Mouse (Mus musculus): ENCODE results near the gene Lsm2.
"Not testable (repeated sequence)": the region's sequence is repeated elsewhere in the genome, so short reads cannot be mapped to it uniquely, and the experiment has no call there.

Lsm2 gene

DNA sequence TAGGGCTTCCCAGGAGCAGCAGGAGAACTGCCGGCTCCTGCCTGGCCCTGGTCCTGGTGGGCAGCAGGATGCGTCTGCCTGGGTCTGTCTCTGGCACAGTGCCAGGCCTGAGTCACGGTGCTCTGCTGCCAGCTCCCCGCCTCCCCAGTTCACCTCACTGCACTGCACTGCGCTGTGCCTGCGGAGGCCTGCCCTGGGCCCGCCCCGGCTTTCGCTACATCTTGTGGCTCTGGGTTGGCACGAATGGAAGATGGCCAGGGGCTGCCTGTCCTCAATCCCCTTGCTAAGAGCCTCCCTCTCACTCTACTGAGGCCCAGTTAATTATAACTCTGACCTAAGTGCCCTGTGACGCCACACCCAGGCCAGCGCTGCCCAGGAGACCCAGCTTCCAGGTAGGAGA lies 34.7 kb downstream of the Lsm2 start, which contains the start of gene Vwa7:
Gene Vwa7, plus strand, starts transcription at position 204 of the 400 bp plus-strand sequence.
- DNase-seq, result no peak

DNA sequence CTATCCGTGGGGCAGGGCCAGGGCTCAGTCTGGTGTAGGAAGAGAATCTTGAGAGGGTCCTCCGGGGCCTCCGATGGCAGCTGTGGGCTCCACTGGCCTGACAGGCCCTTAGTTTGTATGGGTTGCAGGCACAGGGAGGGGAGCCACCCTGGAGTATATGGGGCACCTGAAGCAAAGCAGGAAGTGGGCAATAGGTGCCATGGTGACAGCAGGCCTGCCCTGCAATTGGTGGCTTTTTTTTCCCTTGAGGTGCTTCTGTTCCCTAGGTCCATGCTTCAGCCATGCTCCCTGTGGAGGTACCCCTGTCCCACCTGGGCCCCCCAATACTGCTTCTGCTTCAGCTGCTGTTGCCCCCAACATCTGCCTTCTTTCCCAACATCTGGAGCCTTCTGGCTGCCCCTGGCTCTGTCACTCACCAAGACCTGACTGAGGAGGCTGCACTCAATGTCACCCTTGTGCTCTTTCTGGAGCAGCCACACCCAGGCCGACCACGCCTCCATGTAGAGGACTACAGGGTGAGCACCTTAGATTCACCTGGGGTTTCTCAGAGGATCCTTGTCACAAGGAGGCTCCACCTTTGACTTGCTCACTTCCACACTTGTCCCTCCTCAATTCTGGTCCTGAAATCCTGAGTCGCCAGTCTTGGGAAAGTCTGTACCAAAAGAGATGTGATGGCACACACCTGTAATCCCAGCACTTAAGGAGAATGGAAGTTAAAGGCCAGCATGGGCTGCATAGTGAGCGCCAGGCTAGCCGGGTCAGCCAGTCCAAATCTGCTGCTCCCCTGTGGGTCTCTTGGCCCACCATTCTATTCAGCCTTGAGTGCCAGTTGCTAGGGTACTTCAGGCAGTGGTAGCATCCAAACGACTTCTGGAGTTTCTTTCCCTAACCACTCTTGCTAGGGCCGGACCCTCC lies 35.4 kb downstream of the Lsm2 start:
- no peak for DNase-seq

DNA sequence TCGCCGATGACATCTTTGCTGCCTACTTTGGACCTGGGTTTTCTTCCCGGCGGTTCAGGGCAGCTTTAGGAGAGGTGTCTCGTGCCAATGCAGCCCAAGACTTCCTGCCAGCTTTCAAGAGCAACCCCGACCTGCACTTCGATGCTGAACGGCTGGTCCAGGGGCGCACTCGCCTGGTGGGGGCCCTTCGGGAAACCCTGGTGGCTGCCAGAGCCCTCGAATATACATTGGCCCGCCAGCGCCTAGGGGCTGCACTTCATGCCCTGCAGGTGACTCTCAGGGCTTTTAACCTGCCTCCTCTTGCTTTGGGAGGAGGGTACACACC lies 36.0 kb downstream of the Lsm2 start:
- DNase-seq, result no peak

DNA sequence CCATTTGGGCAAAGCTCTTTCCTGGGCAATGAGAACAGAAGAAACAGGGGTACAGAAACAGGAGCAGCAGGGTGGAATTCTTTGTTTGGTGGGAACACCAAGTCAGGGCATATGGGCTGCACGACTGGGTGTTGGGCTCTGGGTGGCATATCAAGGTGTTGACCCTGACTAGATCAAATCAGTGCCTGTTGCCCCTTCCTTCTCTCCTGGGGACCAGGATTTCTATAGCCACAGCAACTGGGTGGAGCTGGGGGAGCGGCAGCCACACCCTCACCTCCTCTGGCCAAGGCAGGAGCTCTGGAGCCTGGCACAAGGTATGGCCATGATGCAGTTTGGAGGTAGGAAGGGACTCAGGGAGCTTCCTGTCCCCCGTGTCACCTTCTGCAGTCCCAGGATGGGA lies 36.5 kb downstream of the Lsm2 start:
- DNase-seq, result no peak

DNA sequence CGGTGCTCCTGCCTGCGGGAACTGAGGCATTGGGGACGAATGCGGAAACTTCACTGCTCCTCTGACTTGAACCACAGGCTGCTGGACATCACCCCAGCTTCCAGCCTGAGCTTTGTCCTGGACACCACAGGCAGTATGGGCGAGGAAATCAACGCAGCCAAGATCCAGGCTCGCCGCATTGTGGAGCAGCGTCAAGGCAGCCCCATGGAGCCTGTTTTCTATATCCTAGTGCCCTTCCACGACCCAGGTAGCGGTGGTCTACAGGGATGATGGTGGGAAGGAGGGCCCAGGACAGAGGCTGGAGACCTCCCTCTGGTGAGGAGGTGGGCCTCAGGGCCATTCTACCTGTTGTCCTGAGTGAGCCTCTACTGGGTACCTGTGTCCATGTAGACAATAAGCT lies 38.2 kb downstream of the Lsm2 start:
- DNase-seq, result no peak

DNA sequence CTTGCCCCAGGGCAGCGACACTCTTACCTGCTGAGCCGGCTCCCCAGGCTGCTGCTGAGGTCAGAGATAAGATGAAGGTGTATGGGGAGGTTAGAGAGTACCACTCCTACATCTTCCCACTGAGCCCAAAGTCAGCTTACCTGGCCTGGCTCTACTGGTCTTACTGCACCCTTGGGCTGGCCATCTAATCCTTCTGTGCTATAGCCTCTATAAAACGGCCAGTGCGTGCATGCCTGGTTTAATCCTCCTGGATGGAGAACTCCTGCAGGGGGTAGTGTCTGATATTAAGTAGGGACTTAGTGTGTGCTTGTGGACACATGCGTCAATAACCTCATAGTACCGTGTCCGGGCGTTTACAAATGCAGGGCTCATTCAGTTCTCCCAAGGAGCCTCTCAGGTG lies 38.9 kb downstream of the Lsm2 start:
- no peak for DNase-seq

DNA sequence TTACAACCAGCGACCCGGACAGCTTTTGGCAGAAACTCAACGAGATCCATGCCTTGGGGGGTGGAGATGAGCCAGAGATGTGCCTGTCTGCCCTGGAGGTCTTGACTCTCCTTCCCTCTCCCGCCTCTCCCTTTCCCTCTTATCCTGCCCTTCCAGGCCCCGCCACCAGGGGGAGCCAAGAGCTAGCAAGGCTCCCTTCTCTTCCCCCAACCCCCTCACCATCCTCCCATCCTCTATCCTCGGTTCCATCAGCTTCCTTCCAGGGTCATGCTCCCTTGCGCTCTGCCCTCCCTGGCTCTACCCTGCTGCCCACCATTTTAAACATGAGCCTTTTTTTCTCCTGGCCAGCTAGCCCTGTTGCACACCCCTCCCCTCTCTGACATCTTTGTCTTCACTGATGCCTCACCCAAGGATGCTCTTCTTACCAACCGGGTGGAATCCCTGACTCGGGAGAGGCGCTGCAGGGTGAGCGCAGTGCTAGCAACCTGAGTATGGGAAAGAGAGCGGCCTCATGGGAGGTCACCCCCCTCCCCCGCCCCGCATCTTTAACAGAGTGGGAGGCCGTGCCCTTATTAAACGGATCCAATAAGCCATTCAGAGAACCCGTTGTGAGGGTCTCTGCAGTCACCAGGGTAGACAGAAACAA lies 39.6 kb downstream of the Lsm2 start:
- DNase-seq, result peak; percentile 83

DNA sequence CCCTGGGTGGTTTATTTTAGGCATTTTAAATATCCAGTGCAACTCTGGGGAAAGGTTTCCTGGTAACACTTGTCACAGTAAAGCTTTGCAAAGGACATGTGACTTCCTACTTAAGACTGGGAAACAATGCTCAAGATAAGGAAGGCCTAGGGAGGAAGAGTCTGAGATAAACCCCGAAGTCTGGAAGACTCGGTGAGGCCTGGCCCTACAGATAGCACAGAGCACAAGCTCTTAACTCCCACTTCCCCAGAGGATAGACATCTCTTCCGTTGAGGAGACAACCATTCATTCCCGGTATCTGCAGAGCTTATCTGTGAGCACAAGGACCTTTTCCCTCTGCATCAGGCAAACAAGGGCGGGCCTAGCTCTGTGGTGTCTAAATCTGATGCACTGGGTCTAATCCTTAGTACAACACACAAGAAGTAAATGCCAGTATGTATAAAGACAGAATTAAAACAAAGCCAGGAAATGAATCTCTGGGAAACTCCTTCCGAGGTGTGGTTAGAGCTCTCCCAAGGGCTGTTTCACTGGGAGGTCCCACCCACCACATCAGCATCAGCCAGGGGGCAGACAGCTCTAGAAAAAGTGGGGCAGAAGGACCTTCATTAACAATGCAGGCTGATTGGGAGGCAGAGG lies 40.3 kb downstream of the Lsm2 start:
- DNase-seq, result no peak

DNA sequence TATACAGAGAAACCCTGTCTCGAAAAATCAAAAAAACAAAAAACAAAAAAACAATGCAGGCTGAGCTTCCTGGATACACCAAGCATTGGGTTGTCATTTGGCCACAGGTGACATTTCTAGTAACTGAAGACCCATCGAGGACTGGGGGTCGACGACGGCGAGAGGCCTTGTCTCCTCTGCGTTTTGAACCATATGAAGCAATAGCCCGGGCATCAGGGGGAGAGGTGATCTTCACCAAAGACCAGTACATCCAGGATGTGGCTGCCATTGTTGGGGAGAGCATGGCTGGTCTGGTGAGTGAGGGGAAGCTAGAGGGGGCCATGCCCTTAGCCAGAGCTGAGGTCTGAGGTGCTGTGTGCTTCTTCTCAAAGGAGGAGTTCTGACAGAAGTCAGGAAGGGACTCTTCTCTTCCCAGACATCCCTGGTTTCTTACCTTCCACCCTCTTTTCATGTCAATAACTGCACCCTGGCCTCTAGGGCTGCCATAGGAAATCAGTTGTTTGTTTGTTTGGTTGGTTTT lies 40.9 kb downstream of the Lsm2 start:
- no peak for DNase-seq

DNA sequence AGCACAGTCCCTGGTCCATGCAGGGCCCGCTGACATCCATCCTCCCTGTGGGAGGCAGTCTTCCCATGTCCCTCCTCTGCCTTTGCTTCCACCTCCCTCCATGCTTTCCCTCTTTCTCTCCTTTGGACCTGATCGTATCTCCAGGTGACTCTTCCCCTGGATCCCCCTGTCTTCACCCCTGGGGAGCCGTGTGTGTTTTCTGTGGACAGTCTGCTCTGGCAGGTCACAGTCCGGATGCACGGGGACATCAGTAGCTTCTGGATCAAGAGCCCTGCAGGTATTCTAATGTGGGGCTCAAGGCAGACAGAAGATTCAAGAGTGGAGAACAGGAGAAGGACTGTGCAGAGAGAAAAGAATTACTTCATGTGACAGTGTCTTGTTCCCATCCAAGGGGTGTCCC lies 41.6 kb downstream of the Lsm2 start:
- no peak for DNase-seq

DNA sequence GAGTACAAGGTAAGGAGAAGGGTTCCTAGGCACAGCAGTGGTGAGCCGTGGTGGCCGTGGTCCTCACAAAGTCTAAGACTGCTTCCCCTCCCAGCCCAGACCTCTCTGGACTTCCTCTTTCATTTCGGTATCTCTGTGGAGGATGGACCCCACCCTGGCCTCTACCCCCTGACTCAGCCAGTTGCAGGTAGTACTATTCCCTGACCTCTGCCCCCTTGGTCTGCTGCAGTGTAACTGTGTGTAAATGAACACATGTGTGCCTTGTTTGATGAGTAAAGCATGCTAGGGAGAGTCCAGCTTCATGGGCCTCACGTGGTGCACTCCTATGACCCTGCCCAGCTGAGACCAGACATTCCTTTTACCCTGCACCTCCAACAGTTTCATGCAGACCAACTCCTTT lies 42.1 kb downstream of the Lsm2 start:
- DNase-seq, result no peak

DNA sequence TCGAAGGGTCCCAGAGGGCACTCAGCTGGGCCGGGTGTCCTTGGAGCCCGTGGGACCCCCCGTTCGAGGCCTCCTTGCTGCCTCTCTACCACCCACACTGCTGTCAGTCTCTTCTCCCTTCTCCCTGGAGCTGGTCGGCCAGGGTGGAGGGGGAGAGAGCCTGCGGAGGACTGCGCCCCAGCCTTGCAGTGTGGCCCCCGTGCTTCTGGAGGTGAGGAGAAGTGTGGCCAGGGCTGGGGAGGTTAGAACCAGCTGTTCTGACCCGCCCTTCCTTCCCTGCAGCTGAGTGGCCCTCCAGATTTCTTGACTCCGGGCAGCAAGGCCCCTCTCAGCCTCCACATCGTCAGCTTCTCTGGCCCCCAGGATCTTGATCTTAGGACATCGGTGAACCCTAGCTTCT lies 42.6 kb downstream of the Lsm2 start:
- no peak for DNase-seq

DNA sequence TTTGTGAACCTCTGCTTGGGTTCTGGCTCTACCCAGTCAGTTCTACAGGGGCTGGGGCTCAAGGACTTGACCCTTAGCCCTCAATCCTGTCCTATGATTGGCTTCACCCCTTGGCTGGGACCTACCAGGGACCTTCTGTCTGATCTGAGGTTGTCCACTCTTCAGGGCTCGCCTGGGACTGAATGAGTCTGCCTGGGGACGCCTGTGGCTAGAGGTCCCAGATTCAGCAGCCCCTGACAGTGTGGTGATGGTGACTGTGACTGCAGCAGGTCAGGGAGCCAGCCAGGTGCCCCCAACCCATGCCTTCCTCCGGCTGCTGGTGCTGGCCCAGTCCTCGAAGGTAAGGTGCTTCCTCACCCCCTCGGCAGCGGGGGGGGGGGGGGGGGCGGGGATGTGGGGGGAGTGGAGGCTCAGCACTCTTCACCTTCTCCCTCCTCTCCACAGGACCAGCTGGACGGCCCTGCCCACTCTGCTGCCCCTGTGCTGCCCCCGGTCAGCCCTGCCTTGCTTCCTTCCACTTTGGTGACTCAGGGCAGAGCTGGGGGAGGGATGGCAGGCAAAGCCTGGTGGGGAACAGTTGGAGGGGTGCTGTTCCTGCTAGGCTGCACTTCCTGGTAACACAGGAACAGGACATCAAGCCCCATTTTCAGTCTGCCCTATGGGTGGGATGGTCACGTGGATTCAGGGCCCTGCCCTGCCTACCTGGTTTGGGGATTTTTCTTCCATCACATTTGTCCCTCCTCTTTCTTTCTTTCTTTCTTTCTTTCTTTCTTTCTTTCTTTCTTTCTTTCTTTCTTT lies 43.2 kb downstream of the Lsm2 start:
- DNase-seq, result no peak

DNA sequence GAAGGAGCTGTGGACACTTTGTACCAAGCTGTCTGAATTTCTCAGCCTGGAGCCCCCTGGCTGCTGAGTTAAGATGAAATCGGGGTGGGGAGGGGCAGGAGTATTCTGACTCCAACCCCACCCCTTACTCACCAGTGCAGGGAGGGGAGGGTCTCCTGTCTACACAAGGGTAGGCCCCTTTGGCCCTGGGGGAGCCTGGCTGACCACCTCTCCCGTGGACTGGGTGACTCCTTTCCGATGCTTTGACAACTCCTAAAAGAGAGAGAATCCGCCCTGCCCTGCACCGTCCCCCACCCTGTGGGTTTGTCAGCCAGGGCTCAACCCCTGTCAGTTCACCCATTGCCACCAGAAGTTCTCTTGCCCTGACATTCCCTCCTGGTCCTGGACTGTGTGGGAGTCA lies 44.5 kb downstream of the Lsm2 start:
- DNase-seq, result no peak

DNA sequence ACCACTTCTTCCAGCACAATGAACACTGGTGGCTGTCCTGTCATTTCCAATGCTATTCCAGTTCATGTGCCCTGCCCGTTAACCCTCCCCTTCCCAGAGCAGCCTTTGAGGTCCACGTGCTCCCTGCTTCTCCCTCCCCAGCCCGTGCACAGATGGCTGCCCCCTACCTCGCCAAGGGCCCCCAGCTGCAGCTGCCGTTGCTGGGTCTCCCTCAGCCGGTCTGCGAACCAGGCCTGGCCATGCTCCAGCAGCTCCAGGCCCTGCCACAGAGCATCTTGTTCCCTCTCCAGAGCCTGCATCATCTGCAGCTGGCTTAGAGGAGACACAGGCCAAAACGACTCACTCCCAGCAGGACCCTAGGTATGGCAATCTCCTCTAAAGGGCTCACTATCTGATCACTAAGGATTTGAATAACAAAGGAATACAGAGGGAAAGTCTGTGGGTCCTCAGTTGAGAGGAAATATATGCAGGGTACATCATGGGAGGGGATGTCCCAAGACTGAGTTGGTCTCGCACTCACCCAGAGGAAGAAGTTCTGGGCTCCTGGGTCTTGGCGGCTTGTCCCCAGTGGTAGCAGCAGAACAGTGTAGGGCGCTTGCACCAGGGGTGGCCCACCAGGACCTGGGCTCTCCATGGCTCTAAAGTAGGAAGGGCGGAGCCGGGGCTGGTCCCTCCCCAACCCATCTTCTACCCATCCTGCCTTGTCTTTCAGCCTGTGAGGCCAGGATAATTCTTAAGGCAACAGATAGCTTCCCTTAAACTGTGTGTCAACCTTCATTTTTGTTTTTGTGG lies 45.8 kb downstream of the Lsm2 start, which contains the start of gene Sapcd1:
Gene Sapcd1, minus strand, starts transcription at position 740 of the 792 bp plus-strand sequence.
- DNase-seq, result peak; percentile 46

DNA sequence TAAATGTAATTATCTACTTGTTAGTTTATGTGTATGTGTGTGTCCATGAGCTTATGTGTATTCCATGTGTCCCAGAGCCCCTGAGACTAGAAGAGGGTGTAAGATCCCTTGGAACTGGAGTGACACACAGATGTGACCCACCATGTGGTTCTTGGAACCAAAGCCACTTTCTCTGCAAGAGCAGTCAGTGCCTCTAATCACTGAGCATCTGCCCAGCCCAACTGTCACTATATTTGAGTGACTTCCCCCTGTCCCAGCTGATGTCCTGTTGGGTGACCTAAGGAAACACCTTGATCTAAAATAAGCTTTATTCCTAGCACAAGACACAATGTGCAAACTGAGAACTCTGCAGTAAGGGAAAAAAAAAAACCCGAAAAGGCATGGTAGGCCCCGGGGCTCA lies 46.7 kb downstream of the Lsm2 start:
- DNase-seq, result no peak

DNA sequence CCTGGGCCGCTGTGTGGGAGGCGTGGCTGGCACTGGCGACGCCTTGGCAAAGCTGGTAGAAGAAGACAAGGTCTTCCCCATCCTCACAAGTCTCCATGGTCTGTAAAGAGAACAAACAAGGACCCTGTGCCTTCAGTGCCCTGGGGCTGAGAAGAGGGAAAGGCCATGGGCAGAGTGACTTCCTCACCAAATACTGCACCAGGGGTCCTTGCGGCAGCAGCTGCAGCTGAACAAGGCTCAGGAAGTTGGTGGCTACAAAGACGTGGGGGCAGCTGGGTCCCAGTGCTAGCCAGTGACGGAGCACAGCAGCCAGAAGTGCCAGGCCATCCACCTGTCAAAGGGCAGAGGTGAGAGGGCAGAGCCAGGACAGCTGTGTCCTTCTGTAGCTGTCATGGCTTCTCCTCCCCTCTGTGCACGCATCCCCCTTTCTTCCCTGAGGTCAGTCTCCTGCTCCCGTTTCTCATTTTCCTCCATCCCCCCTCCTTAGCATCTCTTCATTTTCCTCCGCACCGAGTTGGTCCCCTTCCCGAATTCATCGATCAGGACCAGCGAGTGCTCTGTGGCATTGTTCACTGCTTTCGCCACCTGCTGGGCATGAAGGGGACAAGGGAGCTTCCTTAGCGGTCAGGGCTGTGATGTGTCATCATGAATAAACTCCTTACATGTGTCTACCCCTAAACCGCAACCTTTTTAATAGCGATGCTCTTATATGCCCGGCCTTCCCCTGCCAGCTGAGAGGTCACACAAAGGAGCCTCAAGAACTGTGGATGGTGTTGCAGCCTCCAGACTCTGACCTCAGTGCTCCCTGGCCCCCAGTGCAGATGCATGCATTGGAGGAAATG lies 48.2 kb downstream of the Lsm2 start:
- no peak for DNase-seq

DNA sequence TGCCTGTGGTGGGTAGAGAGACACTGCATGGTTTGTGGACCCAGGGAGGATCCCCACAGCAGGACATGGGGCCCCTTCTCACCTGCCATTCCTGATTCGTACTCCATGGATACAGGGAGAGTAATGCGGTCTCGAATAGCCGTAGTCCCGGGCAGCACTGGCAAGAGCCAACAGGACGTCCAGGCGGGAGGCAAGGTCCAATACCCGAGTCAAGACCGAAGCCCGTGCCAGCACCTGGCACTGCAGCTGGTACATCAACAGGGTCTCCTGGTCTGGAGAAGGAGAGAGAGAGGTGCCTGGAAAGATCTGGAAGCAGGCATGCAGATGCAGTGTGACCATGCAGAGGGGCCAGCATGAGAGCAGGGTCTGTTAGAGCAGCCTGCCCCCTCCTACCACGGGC lies 49.6 kb downstream of the Lsm2 start:
- DNase-seq, result no peak

DNA sequence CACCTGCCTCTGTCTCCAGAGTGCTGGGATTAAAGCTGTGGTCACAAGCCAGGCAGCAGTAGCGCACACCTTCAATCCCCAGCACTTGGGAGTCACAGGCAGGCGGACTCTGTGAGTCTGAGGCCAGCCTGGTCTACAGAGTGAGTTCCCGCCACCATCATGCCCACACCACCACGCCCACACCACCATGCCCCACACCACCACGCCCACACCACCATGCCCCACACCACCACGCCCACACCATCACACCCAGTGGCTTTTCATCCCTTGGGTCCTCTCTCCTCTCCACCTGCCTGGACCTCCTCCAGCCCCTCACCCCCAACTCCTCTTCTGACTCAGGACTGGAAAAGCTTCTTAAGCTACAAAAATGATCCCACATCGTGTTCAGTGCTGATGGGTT lies 50.2 kb downstream of the Lsm2 start:
- no peak for DNase-seq

DNA sequence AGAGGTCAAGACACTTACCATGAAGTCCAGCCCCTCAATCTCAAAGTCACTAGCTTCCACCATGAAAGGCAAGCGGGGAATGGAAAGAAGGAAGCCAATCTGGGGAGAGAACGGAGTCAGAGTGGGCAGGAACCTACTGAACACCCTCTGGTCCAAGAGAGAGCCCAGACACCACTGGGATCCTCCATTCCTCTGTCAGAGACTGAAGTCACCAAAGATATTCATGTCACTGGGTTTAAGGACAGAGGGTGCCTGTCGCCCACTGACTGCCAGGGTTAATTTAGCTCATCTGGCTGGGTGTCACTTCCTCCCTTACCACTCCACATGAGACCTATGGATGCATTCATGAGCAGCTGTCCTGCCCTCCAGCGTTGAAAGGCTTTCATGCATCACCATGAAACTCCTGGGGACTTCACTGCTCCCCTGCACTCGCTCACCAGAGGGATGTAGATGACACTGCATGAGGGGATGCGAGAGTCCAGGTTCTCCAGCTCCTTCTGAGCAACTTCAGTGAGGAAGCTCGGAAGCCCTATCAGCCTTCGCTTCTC lies 50.7 kb downstream of the Lsm2 start:
- no peak for DNase-seq

DNA sequence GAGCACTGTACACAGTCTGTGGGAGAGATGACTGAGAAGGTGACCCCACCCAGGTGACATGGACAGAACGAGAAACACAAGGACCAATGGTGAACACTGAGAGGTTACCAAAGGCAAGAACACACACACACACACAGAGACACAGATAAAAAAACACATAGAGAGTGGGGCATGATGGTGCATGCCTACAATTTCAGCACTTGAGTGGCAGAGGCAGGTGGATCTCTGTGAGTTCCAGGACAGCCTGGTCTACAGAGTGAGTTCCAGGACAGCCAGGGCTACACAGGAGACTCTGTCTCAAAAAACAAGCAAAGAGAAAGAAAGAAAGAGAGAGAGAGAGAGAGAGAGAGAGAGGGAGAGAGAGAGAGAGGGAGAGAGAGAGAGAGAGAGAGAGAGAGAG lies 52.0 kb downstream of the Lsm2 start:
- not testable (repeated sequence) for DNase-seq
